Mouse (Mus musculus) bone marrow, adult 2 months (tissue): Measurements from ENCODE around the gene Amt.

Experiments used
- CTCF ChIP-seq: fragments of 200-500 bp; IDR thresholded peaks from 2 replicates; pipeline ENCODE4 v1.5.1; 2011; ENCODE audit warnings: low read length, control low read depth; ENCODE audit not compliant: control insufficient read depth, insufficient read depth
- POLR2A ChIP-seq: fragments of 200-500 bp; IDR thresholded peaks from 2 replicates; pipeline ENCODE4 v1.6.1; 2011; ENCODE audit warnings: low read depth, mild to moderate bottlenecking, control low read depth, low read length, borderline replicate concordance; ENCODE audit not compliant: control insufficient read depth

GRCm38 (mm10) chr9:108317572-108317971 is 20.9 kb downstream of the Amt start:
- TF ChIP-seq CTCF = peak; percentile 16; the same call in 1 of the 2 replicates
- no peak for TF ChIP-seq POLR2A
